Mouse (Mus musculus): ENCODE results near the gene Smim10l1. TPM values are rescaled to one million over a fixed set of nuclear protein-coding genes. Genes with fewer than 3 reads are reported as not detected.

The Smim10l1 gene
- 113 and 117 TPM in 2 replicates for polyA plus RNA-seq (2014; fragmentation: Nextera tagmentation; extraction: Ambion mirVana)

DNA sequence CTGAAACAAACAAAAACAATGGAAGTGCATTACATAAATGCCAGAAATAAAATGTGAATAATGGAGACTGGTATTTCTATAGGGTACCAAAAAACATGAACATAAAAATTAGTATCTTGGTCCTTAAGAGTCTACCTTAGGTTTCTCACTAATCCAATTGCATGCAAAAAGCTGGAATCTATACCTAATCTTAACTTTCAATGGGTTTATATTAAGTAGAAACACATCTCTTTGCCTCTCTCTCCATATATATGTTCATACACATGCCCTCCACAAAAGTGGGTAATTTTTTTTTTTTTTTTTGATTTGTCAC lies at the start of gene Smim10l1:
Gene Smim10l1, plus strand, starts transcription at position 301 of the 313 bp plus-strand sequence.
- peak within 1 kb of the TSS; percentile 89 for H3K9ac ChIP-seq
- H3K9me3 ChIP-seq (ENCODE audit: control insufficient read depth, low read length): no peaks in the 10 kb centered on the region
- ATAC-seq (ENCODE audit: low FRiP score): no peak

DNA sequence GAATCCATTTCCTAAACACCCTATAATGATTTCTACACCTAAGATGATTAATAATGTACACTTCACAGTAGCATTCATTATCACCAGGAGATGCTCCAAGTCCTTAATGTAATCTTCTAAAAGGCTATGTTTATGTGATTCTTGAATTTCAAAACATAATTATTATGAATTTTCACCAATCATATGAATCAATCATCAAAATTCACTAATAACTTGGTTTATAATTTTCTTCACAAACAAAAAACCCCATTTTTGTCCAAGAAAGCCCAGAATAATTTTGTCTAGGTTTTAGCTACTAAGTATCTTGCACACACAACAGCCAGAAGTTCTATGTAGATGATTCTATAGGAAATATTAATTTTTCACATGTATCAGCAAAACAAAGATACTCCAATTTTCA lies 49.0 kb upstream of the Smim10l1 start, which contains the start of gene Tas2r140:
Gene Tas2r140, minus strand, starts transcription at position 101 of the 400 bp plus-strand sequence.
- H3K4me3 ChIP-seq (replicated peaks; ENCODE audit: low read length): no peak within 1 kb of the TSS
- DNase-seq (ENCODE audit: low spot score): no peak
- H3K9ac ChIP-seq: no peak within 1 kb of the TSS
- H3K27ac ChIP-seq: no peak within 1 kb of the TSS
- no peak within 1 kb of the TSS for H3K4me2 ChIP-seq (replicated peaks)
- no peaks in the 10 kb centered on the region for H3K4me1 ChIP-seq (replicated peaks; ENCODE audit: control insufficient read depth, insufficient read depth, low read length)
- ATAC-seq (ENCODE audit: low FRiP score): no peak
- no peaks in the 10 kb centered on the region for H3K36me3 ChIP-seq (replicated peaks; ENCODE audit: control insufficient read depth, insufficient read depth)
- no peaks in the 10 kb centered on the region for H3K27me3 ChIP-seq (ENCODE audit: control insufficient read depth, insufficient read depth, low read length)
- H3K9me3 ChIP-seq (ENCODE audit: control insufficient read depth, low read length): no peaks in the 10 kb centered on the region

More for the DNA sequence above, at the start of gene Smim10l1:
- no peak for DNase-seq (ENCODE audit: low spot score)
- H3K36me3 ChIP-seq (replicated peaks; ENCODE audit: control insufficient read depth, insufficient read depth): peaks cover 5% of the 10 kb centered on the region; the same call in 1 of the 2 replicates
- H3K4me3 ChIP-seq (replicated peaks; ENCODE audit: low read length): peak within 1 kb of the TSS; percentile 66
- H3K27me3 ChIP-seq (ENCODE audit: control insufficient read depth, insufficient read depth, low read length): 0 out of 2 replicates have a peak, but pooled peaks cover 2% of the 10 kb centered on the region
- H3K27ac ChIP-seq: peak within 1 kb of the TSS; percentile 98
- peak within 1 kb of the TSS; percentile 71 for H3K4me2 ChIP-seq (replicated peaks)
- H3K4me1 ChIP-seq (replicated peaks; ENCODE audit: control insufficient read depth, insufficient read depth, low read length): peaks cover 12% of the 10 kb centered on the region

DNA sequence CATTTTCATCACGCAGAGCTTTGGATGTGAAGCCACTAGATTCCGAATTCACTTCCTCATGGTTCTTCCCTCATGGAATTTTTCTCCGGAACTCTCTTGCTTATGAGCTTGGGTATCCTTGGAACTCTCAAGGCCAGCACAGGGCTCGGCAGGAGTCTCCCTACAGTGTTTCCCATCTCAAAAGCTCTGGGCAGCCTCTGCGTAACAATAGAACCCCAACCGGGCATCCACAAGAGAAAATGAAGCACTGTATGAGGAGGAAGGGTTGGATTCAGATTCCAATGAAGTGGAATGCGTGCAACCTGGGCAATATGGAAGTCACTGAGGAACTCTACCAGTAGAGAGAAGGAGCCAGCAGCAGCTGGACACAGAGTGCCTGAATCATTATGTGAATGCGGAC lies 12.5 kb upstream of the Smim10l1 start:
- Histone ChIP-seq H3K4me3 (replicated peaks; ENCODE audit: low read length) (no peak overlapping the region), H3K27me3 (ENCODE audit: control insufficient read depth, insufficient read depth, low read length) (no peaks in the 10 kb centered on the region), H3K9ac (no peak overlapping the region), H3K4me2 (replicated peaks) (no peak overlapping the region), H3K36me3 (replicated peaks; ENCODE audit: control insufficient read depth, insufficient read depth) (no peaks in the 10 kb centered on the region), H3K4me1 (replicated peaks; ENCODE audit: control insufficient read depth, insufficient read depth, low read length) (no peaks in the 10 kb centered on the region), H3K9me3 (ENCODE audit: control insufficient read depth, low read length) (no peaks in the 10 kb centered on the region), H3K27ac (no peak overlapping the region)
- no peak for DNase-seq (ENCODE audit: low spot score)
- no peak for ATAC-seq (ENCODE audit: low FRiP score)
- WGBS: 72% methylated on average over 8 of the region's 8 CpGs

DNA sequence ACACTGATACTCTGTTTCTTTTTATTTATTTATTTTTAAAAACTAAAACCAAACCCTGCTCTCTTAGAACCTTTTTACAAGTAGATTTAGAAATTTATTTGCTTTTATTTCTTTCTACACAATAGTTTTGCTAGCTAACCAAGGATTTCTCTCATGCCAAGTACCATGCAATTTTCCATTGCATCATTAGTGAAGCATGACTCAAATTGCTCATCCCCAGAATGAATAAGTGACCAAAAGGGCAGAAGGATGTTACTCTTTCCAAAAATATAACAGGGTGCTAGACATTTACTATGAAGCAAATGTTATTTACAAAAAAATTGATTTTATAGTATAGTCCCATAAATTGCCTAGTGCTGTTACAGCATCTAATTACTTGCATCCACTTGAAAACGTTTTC lies 2.3 kb upstream of the Smim10l1 start:
- Histone ChIP-seq H3K27me3 (ENCODE audit: control insufficient read depth, insufficient read depth, low read length) (0 out of 2 replicates have a peak, but pooled peaks cover 2% of the 10 kb centered on the region), H3K4me1 (replicated peaks; ENCODE audit: control insufficient read depth, insufficient read depth, low read length) (peaks cover 9% of the 10 kb centered on the region), H3K9me3 (ENCODE audit: control insufficient read depth, low read length) (no peaks in the 10 kb centered on the region), H3K27ac (no peak overlapping the region), H3K4me3 (replicated peaks; ENCODE audit: low read length) (no peak overlapping the region), H3K36me3 (replicated peaks; ENCODE audit: control insufficient read depth, insufficient read depth) (no peaks in the 10 kb centered on the region), H3K9ac (no peak overlapping the region), H3K4me2 (replicated peaks) (no peak overlapping the region)
- 70% methylated on average over 1 of the region's 1 CpGs for WGBS
- DNase-seq (ENCODE audit: low spot score) (no peak), ATAC-seq (ENCODE audit: low FRiP score) (no peak)

DNA sequence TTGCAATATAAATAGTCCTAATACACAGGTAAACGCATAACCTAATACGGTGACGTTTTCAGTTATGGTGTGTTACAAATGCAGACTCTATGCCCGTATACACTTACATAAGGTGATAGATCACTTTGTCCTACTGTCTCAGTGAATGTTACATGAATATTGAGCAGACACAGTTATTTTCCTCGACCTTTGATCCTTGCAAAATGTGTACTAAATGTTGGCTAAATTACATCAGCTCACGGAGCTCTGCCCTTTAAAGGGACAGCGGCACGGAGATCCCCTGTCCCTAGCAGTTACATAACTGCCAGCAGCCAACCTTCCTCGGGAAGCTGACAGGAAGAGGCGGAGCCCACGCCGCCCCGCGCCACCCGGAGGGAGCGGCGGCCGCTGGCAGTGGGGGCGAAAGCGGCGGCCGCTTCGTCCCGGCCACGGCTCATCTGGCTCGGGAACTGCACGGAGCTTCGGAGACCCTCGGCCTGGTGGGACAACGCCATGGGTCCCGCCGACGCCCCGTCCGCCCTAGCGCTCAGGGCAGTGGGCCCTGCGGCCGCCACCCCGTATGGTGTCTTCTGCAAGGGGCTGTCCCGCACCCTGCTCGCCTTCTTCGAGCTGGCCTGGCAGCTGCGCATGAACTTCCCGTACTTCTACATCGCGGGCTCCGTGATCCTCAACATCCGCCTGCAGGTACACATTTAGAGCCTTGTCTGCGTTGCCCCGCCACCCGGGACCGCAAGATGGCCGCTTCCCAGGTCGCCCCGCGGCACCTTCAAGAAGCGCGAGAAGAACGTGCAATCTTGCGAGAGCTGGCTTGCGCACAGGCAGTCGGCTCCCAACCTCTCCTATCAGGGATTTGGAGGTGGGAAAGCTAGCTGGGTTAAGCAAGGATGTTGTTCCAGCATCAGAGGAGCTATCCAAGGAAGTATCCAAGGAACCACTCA lies 482 bp downstream of the Smim10l1 start:
- peak overlapping the region; percentile 66 for H3K4me3 ChIP-seq (replicated peaks; ENCODE audit: low read length)
- ATAC-seq (ENCODE audit: low FRiP score): peak; percentile 98
- no peaks in the 10 kb centered on the region for H3K9me3 ChIP-seq (ENCODE audit: control insufficient read depth, low read length)
- H3K4me1 ChIP-seq (replicated peaks; ENCODE audit: control insufficient read depth, insufficient read depth, low read length): peaks cover 12% of the 10 kb centered on the region
- peaks cover 10% of the 10 kb centered on the region; the same call in 1 of the 2 replicates for H3K36me3 ChIP-seq (replicated peaks; ENCODE audit: control insufficient read depth, insufficient read depth)
- 0 out of 2 replicates have a peak, but pooled peaks cover 2% of the 10 kb centered on the region for H3K27me3 ChIP-seq (ENCODE audit: control insufficient read depth, insufficient read depth, low read length)
- peak; percentile 90 for DNase-seq (ENCODE audit: low spot score)
- peak overlapping the region; percentile 98 for H3K27ac ChIP-seq
- H3K4me2 ChIP-seq (replicated peaks): peak overlapping the region; percentile 71
- H3K9ac ChIP-seq: peak overlapping the region; percentile 89
- WGBS: 2% methylated on average over 62 of the region's 62 CpGs

Other genes starting within 250 kb of the Smim10l1 start
- not detected in 2 replicates for gene Tas2r116, start 249.5 kb upstream of the Smim10l1 start, polyA plus RNA-seq (2014; fragmentation: Nextera tagmentation; extraction: Ambion mirVana)
- gene Tas2r110, start 236.9 kb upstream of the Smim10l1 start, polyA plus RNA-seq (2014; fragmentation: Nextera tagmentation; extraction: Ambion mirVana): not detected in 2 replicates
- not detected in 2 replicates for gene Tas2r113, start 211.9 kb upstream of the Smim10l1 start, polyA plus RNA-seq (2014; fragmentation: Nextera tagmentation; extraction: Ambion mirVana)
- not detected in 2 replicates for gene Tas2r125, start 195.3 kb upstream of the Smim10l1 start, polyA plus RNA-seq (2014; fragmentation: Nextera tagmentation; extraction: Ambion mirVana)
- gene Tas2r129, start 153.8 kb upstream of the Smim10l1 start, polyA plus RNA-seq (2014; fragmentation: Nextera tagmentation; extraction: Ambion mirVana): not detected in 2 replicates
- gene Tas2r131, start 147.0 kb upstream of the Smim10l1 start, polyA plus RNA-seq (2014; fragmentation: Nextera tagmentation; extraction: Ambion mirVana): not detected in 2 replicates
- gene Tas2r109, start 123.9 kb upstream of the Smim10l1 start, polyA plus RNA-seq (2014; fragmentation: Nextera tagmentation; extraction: Ambion mirVana): not detected in 2 replicates
- gene Tas2r103, start 67.8 kb upstream of the Smim10l1 start, polyA plus RNA-seq (2014; fragmentation: Nextera tagmentation; extraction: Ambion mirVana): not detected in 2 replicates
- gene Tas2r140, start 49.1 kb upstream of the Smim10l1 start, polyA plus RNA-seq (2014; fragmentation: Nextera tagmentation; extraction: Ambion mirVana): not detected in 2 replicates
- not detected in 2 replicates for gene 5530400C23Rik, start 187.3 kb downstream of the Smim10l1 start, polyA plus RNA-seq (2014; fragmentation: Nextera tagmentation; extraction: Ambion mirVana)